Mouse (Mus musculus) 3134 (cell line): ENCODE results near the gene Gm3460.
"Not testable (repeated sequence)": the region's sequence is repeated elsewhere in the genome, so short reads cannot be mapped to it uniquely, and the experiment has no call there.

Experiments
- DNase-seq: peaks from one replicate; pipeline ENCODE4 v3.0.0-alpha.2; 2011; ENCODE audit warnings: low spot score; ENCODE audit not compliant: insufficient read length; ENCODE audit errors: extremely low read depth

Gm3460 gene

GRCm38 (mm10) chr14:6622318-6622717 lies at the start of gene Gm3460:
TSS of gene Gm3460 (minus strand) at chr14:6622418.
- DNase-seq: not testable (repeated sequence)

- DNase-seq: not testable (repeated sequence)
Measured at GRCm38 (mm10) chr14:6606436-6606835, 15.8 kb downstream of the Gm3460 start.

GRCm38 (mm10) chr14:6605004-6605403 lies 17.2 kb downstream of the Gm3460 start:
- DNase-seq: not testable (repeated sequence)

- DNase-seq: not testable (repeated sequence)
Measured at GRCm38 (mm10) chr14:6604551-6604950, 17.7 kb downstream of the Gm3460 start.

- DNase-seq: not testable (repeated sequence)
Measured at GRCm38 (mm10) chr14:6590513-6590912, 31.7 kb downstream of the Gm3460 start, which contains the start of gene Gm3629. TSS of gene Gm3629 (minus strand) at chr14:6590613.
